Mouse (Mus musculus) hindbrain, postnatal 0 days (tissue): Measurements from ENCODE around the gene Mfsd4a. TPM values are rescaled to one million over a fixed set of nuclear protein-coding genes. Genes with fewer than 3 reads are reported as not detected.
A peak's percentile ranks its signal among the peaks of the same experiment; 100 is the strongest.

Experiments
- ATAC-seq: fragments of 200-750 bp; cut with Nextera tagmentation; 2 replicates; pipeline ENCODE4 v1.8.0; 2017; ENCODE audit warnings: mild to moderate bottlenecking, moderate TSS enrichment, moderate library complexity
- DNase-seq: peaks from one replicate; pipeline ENCODE4 v3.0.0-alpha.2; 2015; ENCODE audit warnings: low spot score
- H3K27ac ChIP-seq: fragments of 300-500 bp; sonication (generic); 2 replicates; pipeline ENCODE4 v1.5.1; 2014; ENCODE audit warnings: mild to moderate bottlenecking
- H3K27me3 ChIP-seq: fragments of 300-500 bp; sonication (generic); 2 replicates; pipeline ENCODE4 v1.6.1; 2014; ENCODE audit warnings: low read length, mixed read lengths; ENCODE audit not compliant: insufficient read depth
- H3K36me3 ChIP-seq: fragments of 300-500 bp; sonication (generic); 2 replicates; pipeline ENCODE4 v1.6.1; 2014; ENCODE audit warnings: low read length, mixed read lengths; ENCODE audit not compliant: insufficient read depth
- H3K4me1 ChIP-seq: fragments of 300-500 bp; sonication (generic); 2 replicates; pipeline ENCODE4 v1.6.1; 2014; ENCODE audit warnings: antibody characterized with exemption, low read length, mixed read lengths; ENCODE audit not compliant: insufficient read depth
- H3K4me2 ChIP-seq: fragments of 300-500 bp; sonication (generic); 2 replicates; pipeline ENCODE4 v1.6.1; 2014; ENCODE audit warnings: low read depth, mild to moderate bottlenecking, low read length, moderate library complexity, mixed read lengths
- H3K4me3 ChIP-seq: fragments of 300-500 bp; sonication (generic); 2 replicates; pipeline ENCODE4 v1.5.1; 2014; ENCODE audit warnings: low read length
- H3K9ac ChIP-seq: fragments of 300-500 bp; sonication (generic); replicated peaks from 2 replicates; pipeline ENCODE4 v1.6.1; 2014; ENCODE audit warnings: mild to moderate bottlenecking, low read length, moderate library complexity, mixed read lengths
- H3K9me3 ChIP-seq: fragments of 300-500 bp; sonication (generic); 2 replicates; pipeline ENCODE4 v1.6.1; 2016; ENCODE audit warnings: low read length, mixed read lengths
- CTCF ChIP-seq: IDR thresholded peaks from 2 replicates; pipeline ENCODE4 v1.5.1; 2016; ENCODE audit warnings: antibody characterized with exemption, control low read depth, low read depth
- WGBS: fragments of 180-500 bp; shearing (Covaris S2); extraction: QIAGEN DNeasy Blood & Tissue Kit; methylation state at CpG from one replicate; pipeline ENCODE4 v1.1.7; 2014; 5-methylcytosine and 5-hydroxymethylcytosine counted together
- polyA plus RNA-seq: library from polyadenylated mRNA; unstranded; fragments of >200 nt; fragmentation: Nextera tagmentation; extraction: Ambion mirVana; gene quantifications from 2 replicates; pipeline ENCODE4 v1.2.1, GENCODE M21; 2015
- total RNA-seq: library from RNA; depleted of rRNA; stranded (reverse); fragments of >200 nt; gene quantifications from 2 replicates; pipeline ENCODE4 v1.2.3, GENCODE M21; 2014

Gene Mfsd4a
- total and polyA plus RNA-seq, 2 experiments from 2014 or later = 8.4 to 10.2 TPM

GRCm38 (mm10) chr1:132008881-132009644 lies 58.8 kb downstream of the Mfsd4a start:
- DNase-seq (no peak), ATAC-seq (no peak)
- H3K27me3 ChIP-seq = no peaks in the 10 kb centered on the region
- WGBS = 52% methylated on average over 8 of the region's 8 CpGs
- H3K4me1 ChIP-seq = peaks cover 15% of the 10 kb centered on the region
- no peaks in the 10 kb centered on the region for H3K9me3 ChIP-seq
- 0 out of 2 replicates have a peak overlapping the region, but pooled peaks have one; percentile 98 for H3K27ac ChIP-seq
- H3K36me3 ChIP-seq = no peaks in the 10 kb centered on the region
- H3K4me3 ChIP-seq = peak overlapping the region; percentile 92
- peak overlapping the region; percentile 66 for H3K4me2 ChIP-seq
- TF ChIP-seq CTCF = no peak
- H3K9ac ChIP-seq = peak overlapping the region; percentile 94; the same call in 1 of the 2 replicates

GRCm38 (mm10) chr1:132007828-132008827 lies 59.7 kb downstream of the Mfsd4a start:
- peak overlapping the region; percentile 98 for H3K27ac ChIP-seq
- peak overlapping the region; percentile 66 for H3K4me2 ChIP-seq
- 1% methylated on average over 50 of the region's 72 CpGs for WGBS
- TF ChIP-seq CTCF = no peak
- DNase-seq (peak; percentile 88), ATAC-seq (peak; percentile 90)
- H3K27me3 ChIP-seq = no peaks in the 10 kb centered on the region
- peak overlapping the region; percentile 94 for H3K9ac ChIP-seq
- peaks cover 15% of the 10 kb centered on the region for H3K4me1 ChIP-seq
- no peaks in the 10 kb centered on the region for H3K36me3 ChIP-seq
- H3K9me3 ChIP-seq = no peaks in the 10 kb centered on the region
- peak overlapping the region; percentile 92 for H3K4me3 ChIP-seq

GRCm38 (mm10) chr1:132007282-132007815 lies 60.5 kb downstream of the Mfsd4a start, which contains the start of gene Elk4:
Gene Elk4 (plus strand): TSS chr1:132007607.
- peak within 1 kb of the TSS; percentile 92 for H3K4me3 ChIP-seq
- peaks cover 15% of the 10 kb centered on the region for H3K4me1 ChIP-seq
- H3K4me2 ChIP-seq = peak within 1 kb of the TSS; percentile 66
- no peaks in the 10 kb centered on the region for H3K27me3 ChIP-seq
- DNase-seq (peak; percentile 95), ATAC-seq (peak; percentile 91)
- under 1% methylated on average over 50 of the region's 61 CpGs for WGBS
- TF ChIP-seq CTCF = peak; percentile 27
- peak within 1 kb of the TSS; percentile 98 for H3K27ac ChIP-seq
- no peaks in the 10 kb centered on the region for H3K9me3 ChIP-seq
- peak within 1 kb of the TSS; percentile 94 for H3K9ac ChIP-seq
- H3K36me3 ChIP-seq = no peaks in the 10 kb centered on the region

- H3K36me3 ChIP-seq = no peaks in the 10 kb centered on the region
- H3K9me3 ChIP-seq = no peaks in the 10 kb centered on the region
- H3K4me3 ChIP-seq = peak overlapping the region; percentile 92
- no peak overlapping the region for H3K9ac ChIP-seq
- TF ChIP-seq CTCF = no peak
- peak overlapping the region; percentile 98 for H3K27ac ChIP-seq
- peak overlapping the region; percentile 66 for H3K4me2 ChIP-seq
- WGBS = 32% methylated on average over 5 of the region's 5 CpGs
- ATAC-seq (no peak), DNase-seq (no peak)
- H3K4me1 ChIP-seq = peaks cover 15% of the 10 kb centered on the region
- H3K27me3 ChIP-seq = no peaks in the 10 kb centered on the region
Observed at GRCm38 (mm10) chr1:132006721-132007120, 61.1 kb downstream of the Mfsd4a start.

GRCm38 (mm10) chr1:132006046-132006445 lies 61.8 kb downstream of the Mfsd4a start:
- Histone ChIP-seq H3K27me3 (no peaks in the 10 kb centered on the region), H3K4me2 (no peak overlapping the region), H3K9me3 (no peaks in the 10 kb centered on the region), H3K4me3 (no peak overlapping the region), H3K27ac (no peak overlapping the region), H3K4me1 (peaks cover 15% of the 10 kb centered on the region), H3K9ac (no peak overlapping the region), H3K36me3 (no peaks in the 10 kb centered on the region)
- ATAC-seq (no peak), DNase-seq (no peak)
- WGBS = 84% methylated on average over 3 of the region's 3 CpGs
- no peak for TF ChIP-seq CTCF

GRCm38 (mm10) chr1:132005466-132005865 lies 62.4 kb downstream of the Mfsd4a start:
- Histone ChIP-seq H3K9me3 (no peaks in the 10 kb centered on the region), H3K36me3 (no peaks in the 10 kb centered on the region), H3K27ac (no peak overlapping the region), H3K4me3 (no peak overlapping the region), H3K9ac (no peak overlapping the region), H3K4me1 (peaks cover 15% of the 10 kb centered on the region), H3K27me3 (no peaks in the 10 kb centered on the region), H3K4me2 (no peak overlapping the region)
- ATAC-seq (no peak), DNase-seq (no peak)
- TF ChIP-seq CTCF = no peak
- 74% methylated on average over 1 of the region's 1 CpGs for WGBS
